Mouse (Mus musculus) spleen, embryonic (tissue): ENCODE measurements around the gene Tmem246.

ENCODE experiments used
- CTCF ChIA-PET: fragments of 350-600 bp; sonication (Branson Sonifier 250); formaldehyde crosslinking; loops from one replicate; lab custom pipeline; 2022; lab: Charles Lee

Gene Tmem246

GRCm38 (mm10) chr4:49581256-49581655, 16.4 kb downstream of the Tmem246 start:
- CTCF ChIA-PET = no interaction called here

GRCm38 (mm10) chr4:49572194-49572593, 25.5 kb downstream of the Tmem246 start:
- CTCF ChIA-PET = interaction anchor here (0.6 kb wide), 1 partner anchor 8 kb away, joined by 3 read pairs; no protein-coding TSS in a partner anchor

DNA sequence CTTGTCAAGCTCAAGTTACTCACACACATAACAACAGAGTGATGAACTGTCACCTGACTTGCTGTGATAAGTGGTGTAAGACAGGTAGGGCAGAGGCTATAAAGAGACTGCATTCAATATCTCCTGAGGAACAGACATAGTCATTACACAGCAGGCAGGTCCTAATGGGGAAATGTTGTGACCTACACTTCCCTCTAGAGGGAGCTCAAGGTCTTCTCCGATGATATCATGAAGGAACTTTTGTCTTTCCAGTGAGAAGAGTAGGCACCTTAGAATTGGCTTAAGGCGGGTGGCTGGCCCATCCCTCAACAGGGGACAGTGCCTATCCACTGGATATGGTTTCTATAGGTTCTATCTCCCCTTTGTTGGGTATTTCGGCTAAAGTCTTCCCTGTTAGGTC, 30.1 kb downstream of the Tmem246 start:
- CTCF ChIA-PET = interaction anchor here (2.8 kb wide), 1 partner anchor 60 kb away, joined by 14 read pairs; no protein-coding TSS in a partner anchor

DNA sequence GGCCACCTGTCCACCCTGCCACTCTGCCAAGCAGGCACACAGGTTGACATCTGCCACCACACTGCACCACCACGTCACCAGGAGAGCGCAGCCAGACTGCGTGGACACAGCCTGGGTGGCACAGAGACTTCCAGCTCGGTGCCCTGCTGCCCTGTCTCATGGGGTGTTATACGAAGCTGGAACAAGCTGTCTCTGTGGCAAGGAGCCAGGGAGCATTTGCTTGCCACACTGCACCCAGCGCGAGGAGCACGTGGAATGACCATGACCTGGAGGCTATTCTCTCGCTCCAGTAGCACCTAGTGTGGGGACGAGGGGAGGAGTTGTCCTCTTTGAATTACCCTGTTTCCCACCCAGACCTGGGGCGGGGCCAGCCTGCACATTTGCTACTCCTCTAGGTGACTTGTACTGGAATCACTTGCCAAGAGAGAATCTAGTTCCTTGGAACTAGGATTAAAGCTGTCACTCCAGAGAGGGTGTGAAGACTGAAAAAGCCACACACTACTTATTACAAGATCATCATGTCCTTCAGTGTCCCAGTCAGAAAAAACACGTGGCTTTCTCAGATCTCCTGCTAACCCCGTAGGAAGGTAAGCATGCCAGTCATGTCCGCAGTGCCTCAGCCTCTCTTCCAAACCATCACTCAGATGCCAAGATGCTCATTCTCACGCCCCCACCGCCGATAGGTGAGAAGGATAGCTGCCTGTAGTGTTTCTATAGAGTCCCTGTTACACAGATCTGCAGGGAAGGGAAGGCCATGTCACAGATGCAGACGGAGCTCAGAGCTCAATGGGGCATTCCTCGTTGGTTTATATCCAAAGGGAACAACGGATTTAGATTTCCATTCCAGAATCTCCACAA, 37.5 kb downstream of the Tmem246 start:
- CTCF ChIA-PET = no interaction called here

DNA sequence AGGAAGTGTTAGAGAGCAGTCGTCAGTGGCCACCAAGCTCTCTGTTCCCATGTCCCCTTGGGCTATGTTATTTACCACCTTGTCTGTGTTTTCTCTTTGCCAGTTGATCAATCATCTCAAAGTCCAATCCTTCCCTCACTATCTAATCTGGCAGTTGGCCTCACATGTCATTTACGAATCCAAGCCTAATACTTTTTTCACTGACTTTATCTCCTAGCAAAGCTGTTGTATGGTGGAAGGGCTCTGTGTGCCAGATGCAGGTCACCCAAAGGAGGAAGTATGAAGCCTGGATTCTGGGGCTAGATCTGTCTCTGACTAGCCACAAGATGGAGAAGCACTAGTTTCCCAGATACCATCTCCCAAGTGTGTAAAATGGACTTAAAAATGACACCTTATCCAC, 39.5 kb downstream of the Tmem246 start:
- CTCF ChIA-PET = no interaction called here

DNA sequence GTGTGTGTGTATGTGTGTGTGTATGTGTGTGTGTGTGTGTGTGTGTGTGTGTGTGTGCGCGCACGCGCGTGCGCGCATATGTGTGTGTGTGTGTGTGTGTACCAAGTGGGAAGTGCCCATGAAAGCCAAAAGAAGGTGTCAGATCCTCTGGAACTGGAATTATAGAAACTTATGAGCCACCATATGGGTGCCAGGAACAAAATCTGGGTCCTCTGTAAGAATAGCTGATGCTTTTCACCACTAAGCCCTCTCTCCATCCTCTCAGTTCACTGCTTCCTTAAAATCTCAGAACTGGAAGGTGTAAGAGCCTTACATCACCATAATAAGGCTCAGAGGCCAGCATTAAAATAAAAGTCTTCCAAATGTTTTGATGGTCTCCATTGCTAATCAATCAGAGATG, 40.3 kb downstream of the Tmem246 start:
- CTCF ChIA-PET = no interaction called here

DNA sequence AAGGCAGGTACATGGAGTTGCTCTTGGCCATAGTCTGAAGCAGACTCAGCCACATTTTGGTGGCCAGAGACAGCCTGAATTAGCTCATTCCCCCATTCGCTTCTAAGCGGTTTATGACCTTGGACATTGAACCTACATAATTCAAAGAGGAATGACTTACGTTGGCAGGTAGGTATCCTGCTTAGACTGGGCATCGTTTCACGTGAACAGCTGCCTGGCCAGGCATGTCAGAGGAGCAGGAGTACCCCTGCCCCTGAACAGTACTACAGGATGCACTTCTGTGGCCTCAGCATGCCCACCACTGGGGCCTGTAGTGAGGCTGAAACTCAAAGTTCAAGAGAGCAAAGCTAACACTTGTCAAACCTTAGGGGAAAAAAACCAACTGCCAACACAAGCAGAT, 44.3 kb downstream of the Tmem246 start:
- CTCF ChIA-PET = no interaction called here

DNA sequence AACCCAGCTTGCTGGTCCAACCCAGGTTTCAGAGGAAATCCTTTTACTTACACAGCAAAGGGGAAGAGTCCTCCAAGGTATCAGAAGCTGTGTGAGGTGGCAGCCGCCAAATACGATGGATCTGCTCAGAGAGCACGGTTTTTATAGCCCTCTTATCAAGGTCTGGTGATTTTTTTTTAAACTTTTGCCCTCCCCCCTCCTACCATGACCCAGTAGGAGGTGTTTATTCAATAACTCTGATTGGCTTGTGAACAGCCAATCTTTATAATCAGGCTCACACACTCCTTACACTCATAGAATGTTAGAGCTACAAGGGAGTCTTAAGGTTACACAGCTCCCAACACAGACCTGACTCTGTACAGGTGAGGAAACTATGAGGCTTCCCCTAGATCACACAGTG, 48.3 kb downstream of the Tmem246 start, which contains the start of gene Aldob:
Gene Aldob (minus strand): TSS at position 164 of the 400 bp plus-strand sequence.
- CTCF ChIA-PET = no interaction called here

GRCm38 (mm10) chr4:49547544-49548219, 50.0 kb downstream of the Tmem246 start:
- CTCF ChIA-PET = no interaction called here

DNA sequence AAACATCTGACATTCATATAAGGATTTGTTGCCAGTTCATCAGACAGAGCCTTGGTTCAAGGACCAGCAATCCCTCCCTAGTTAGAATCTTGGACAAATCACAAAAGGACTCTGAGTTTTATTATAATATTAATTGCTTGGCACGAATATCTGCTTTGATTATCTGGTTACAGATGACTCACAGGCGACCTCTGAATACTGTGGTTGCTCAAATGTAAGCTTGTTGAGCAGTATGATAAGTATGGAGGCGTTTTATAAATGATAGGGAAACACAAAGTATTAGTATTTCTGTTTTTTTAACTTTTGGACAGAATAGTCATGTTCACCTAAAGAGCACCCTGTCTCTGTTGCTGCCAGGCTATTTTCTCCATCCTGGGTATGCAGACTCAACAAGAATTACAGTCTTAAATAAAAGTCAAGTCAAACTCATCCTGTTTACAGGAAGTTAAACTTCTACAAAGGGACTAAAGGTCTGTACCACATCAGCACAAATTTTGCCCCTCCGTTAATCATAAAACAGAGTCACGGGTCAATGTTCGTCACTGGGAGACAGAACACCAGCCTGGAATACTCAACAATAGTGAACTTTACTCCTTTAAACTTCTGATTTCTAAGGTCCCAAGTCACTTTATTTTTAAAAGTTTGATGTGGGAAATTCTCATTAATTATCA, 50.7 kb downstream of the Tmem246 start:
- CTCF ChIA-PET = no interaction called here

- CTCF ChIA-PET = no interaction called here
These were observed 51.6 kb downstream of the Tmem246 start for GRCm38 (mm10) chr4:49546026-49546425.

DNA sequence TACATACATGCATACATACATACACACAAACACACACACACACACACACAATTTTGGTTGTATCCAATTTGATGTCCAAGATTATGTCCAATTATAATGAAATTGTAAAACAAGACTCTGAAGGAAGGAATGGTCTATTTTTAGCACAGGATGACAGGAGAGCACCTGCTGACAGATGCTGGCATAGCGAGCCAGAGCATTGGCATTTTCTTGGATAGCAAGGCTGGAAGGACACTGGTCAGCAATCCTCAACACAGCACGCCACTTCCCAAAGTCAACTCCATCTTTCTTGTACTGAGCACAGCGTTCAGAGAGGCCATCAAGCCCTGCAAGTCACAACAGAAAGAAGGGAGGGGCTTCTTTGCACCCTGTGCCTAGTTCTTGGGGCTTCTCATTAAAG, 56.7 kb downstream of the Tmem246 start:
- CTCF ChIA-PET = no interaction called here

DNA sequence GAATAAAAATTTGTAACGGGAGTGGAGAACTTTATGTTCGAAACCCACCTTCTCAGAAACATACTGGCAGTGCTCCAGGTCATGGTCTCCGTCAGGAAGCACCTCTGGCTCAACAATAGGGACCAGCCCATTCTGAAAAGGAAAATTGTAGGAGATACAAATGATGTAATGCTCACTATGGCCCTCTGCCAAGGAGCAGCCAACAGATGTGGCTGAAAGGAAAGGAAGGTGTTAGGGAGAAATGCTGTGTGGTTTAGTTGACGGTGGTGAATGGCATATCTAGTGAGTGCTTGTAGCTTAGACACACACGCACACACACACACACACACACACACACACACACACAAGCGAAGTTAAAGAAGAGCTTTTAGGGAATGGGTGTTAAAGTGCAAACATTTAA, 58.0 kb downstream of the Tmem246 start:
- CTCF ChIA-PET = no interaction called here

- CTCF ChIA-PET = no interaction called here
These were observed 61.0 kb downstream of the Tmem246 start for GRCm38 (mm10) chr4:49536671-49537070.

GRCm38 (mm10) chr4:49535675-49536294, 61.9 kb downstream of the Tmem246 start:
- CTCF ChIA-PET = no interaction called here

GRCm38 (mm10) chr4:49535036-49535435, 62.6 kb downstream of the Tmem246 start:
- CTCF ChIA-PET = no interaction called here
